Mouse (Mus musculus) splenic B cell, adult 2 months (primary cell): ENCODE measurements around the gene Atp2c1.

Experiments used
- DNase-seq: peaks from one replicate; pipeline ENCODE4 v3.0.0-alpha.2; 2011; ENCODE audit warnings: low read depth, low spot score
- H3K27me3 ChIP-seq: 2 replicates; pipeline ENCODE4 v1.6.1; 2012; ENCODE audit warnings: mild to moderate bottlenecking, low read length, moderate library complexity, mixed read lengths; ENCODE audit not compliant: control insufficient read depth, poor library complexity, insufficient read depth, severe bottlenecking
- H3K36me3 ChIP-seq: 2 replicates; pipeline ENCODE4 v1.6.1; 2012; ENCODE audit warnings: mild to moderate bottlenecking, low read length, moderate library complexity, mixed read lengths; ENCODE audit not compliant: control insufficient read depth, poor library complexity, insufficient read depth, severe bottlenecking

Atp2c1 gene

GRCm38 (mm10) chr9:105363520-105364231, 163.4 kb downstream of the Atp2c1 start:
- no peak for DNase-seq
- H3K27me3 ChIP-seq: no peaks in the 10 kb centered on the region
- H3K36me3 ChIP-seq: no peaks in the 10 kb centered on the region

- DNase-seq: no peak
- Histone ChIP-seq H3K27me3 (no peaks in the 10 kb centered on the region), H3K36me3 (no peaks in the 10 kb centered on the region)
These were observed 164.9 kb downstream of the Atp2c1 start for GRCm38 (mm10) chr9:105362181-105362580.
